Mouse (Mus musculus): ENCODE data around the gene Gadl1.

Gene Gadl1

GRCm38 (mm10) chr9:115936350-115936749 lies 27.1 kb downstream of the Gadl1 start:
- DNase-seq (ENCODE audit: low read depth): no peak

- no peak for DNase-seq (ENCODE audit: low read depth)
Measured at GRCm38 (mm10) chr9:115937915-115938314, 28.7 kb downstream of the Gadl1 start.

GRCm38 (mm10) chr9:115939420-115939819 lies 30.2 kb downstream of the Gadl1 start:
- no peak for DNase-seq (ENCODE audit: low read depth)

- no peak for DNase-seq (ENCODE audit: low read depth)
Measured at GRCm38 (mm10) chr9:115941171-115941570, 31.9 kb downstream of the Gadl1 start.

- DNase-seq (ENCODE audit: low read depth): no peak
Measured at GRCm38 (mm10) chr9:115942486-115942885, 33.2 kb downstream of the Gadl1 start.

GRCm38 (mm10) chr9:115942989-115943388 lies 33.7 kb downstream of the Gadl1 start:
- DNase-seq (ENCODE audit: low read depth): no peak

GRCm38 (mm10) chr9:115943577-115944320 lies 34.5 kb downstream of the Gadl1 start:
- no peak for DNase-seq (ENCODE audit: low read depth)

GRCm38 (mm10) chr9:115965056-115965455 lies 55.8 kb downstream of the Gadl1 start:
- no peak for DNase-seq (ENCODE audit: low read depth)

- no peak for DNase-seq (ENCODE audit: low read depth)
Measured at GRCm38 (mm10) chr9:115966116-115966515, 56.9 kb downstream of the Gadl1 start.

GRCm38 (mm10) chr9:115966746-115967145 lies 57.5 kb downstream of the Gadl1 start:
- DNase-seq (ENCODE audit: low read depth): no peak

- no peak for DNase-seq (ENCODE audit: low read depth)
Measured at GRCm38 (mm10) chr9:115967638-115968037, 58.4 kb downstream of the Gadl1 start.

GRCm38 (mm10) chr9:115976901-115977300 lies 67.6 kb downstream of the Gadl1 start:
- DNase-seq (ENCODE audit: low read depth): no peak

- no peak for DNase-seq (ENCODE audit: low read depth)
Measured at GRCm38 (mm10) chr9:115977598-115978240, 68.5 kb downstream of the Gadl1 start.

- DNase-seq (ENCODE audit: low read depth): no peak
Measured at GRCm38 (mm10) chr9:115978478-115978877, 69.2 kb downstream of the Gadl1 start.

- no peak for DNase-seq (ENCODE audit: low read depth)
Measured at GRCm38 (mm10) chr9:115990661-115991060, 81.4 kb downstream of the Gadl1 start.

- DNase-seq (ENCODE audit: low read depth): no peak
Measured at GRCm38 (mm10) chr9:115994772-115995171, 85.5 kb downstream of the Gadl1 start.

GRCm38 (mm10) chr9:115995856-115996560 lies 86.8 kb downstream of the Gadl1 start:
- DNase-seq (ENCODE audit: low read depth): no peak

GRCm38 (mm10) chr9:115998383-115998782 lies 89.1 kb downstream of the Gadl1 start:
- DNase-seq (ENCODE audit: low read depth): no peak

GRCm38 (mm10) chr9:115999361-115999990 lies 90.2 kb downstream of the Gadl1 start:
- no peak for DNase-seq (ENCODE audit: low read depth)

- no peak for DNase-seq (ENCODE audit: low read depth)
Measured at GRCm38 (mm10) chr9:116013911-116014310, 104.7 kb downstream of the Gadl1 start.

GRCm38 (mm10) chr9:116016221-116016620 lies 107.0 kb downstream of the Gadl1 start:
- no peak for DNase-seq (ENCODE audit: low read depth)

GRCm38 (mm10) chr9:116017091-116017490 lies 107.8 kb downstream of the Gadl1 start:
- no peak for DNase-seq (ENCODE audit: low read depth)

GRCm38 (mm10) chr9:116018586-116018985 lies 109.3 kb downstream of the Gadl1 start:
- DNase-seq (ENCODE audit: low read depth): no peak
